ENCODE assay signal across 17 mouse cellular contexts in the genomic region with DNA sequence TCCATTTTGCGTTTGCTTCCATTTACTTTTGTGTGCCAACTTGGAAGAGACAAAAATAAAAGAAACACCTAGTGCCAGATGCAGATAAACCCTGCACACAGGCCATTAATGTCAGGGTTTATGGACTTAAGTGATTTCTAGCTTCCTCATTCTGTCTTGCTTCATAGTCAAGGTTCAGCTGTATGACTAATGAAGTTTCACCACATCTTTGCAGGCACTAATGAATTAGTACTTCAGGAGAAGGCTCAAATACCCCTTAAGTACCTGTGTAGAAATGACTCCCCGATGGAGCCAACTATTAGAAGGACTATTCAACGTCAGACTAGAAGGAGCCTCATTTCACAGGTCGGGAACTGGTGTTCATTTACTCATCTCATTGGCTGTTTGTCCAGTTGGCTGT. TPM values are rescaled to one million over a fixed set of nuclear protein-coding genes. Genes with fewer than 3 reads are reported as not detected.
DNase-seq lines count a peak whose midpoint lies in the region; ATAC-seq lines count a peak whose summit lies in the region.
"Had no signal": no experiment of that assay in that cellular context is flagged by ENCODE, and none has a peak within 500 bp of the region (broad histone marks: within the 10 kb centered on the region; RNA-seq: fewer than 3 reads in every experiment).

No protein-coding gene starts in this region.

- ATAC-seq in granulocyte monocyte progenitor cell, adult 5-6 weeks (replicated peaks; ENCODE audit: poor library complexity, severe bottlenecking): peak; percentile 70
- peak; percentile 66 for ATAC-seq in megakaryocyte progenitor cell, adult 5-6 weeks (replicated peaks; ENCODE audit: poor library complexity)
- ATAC-seq: activated CD4-positive, CD25-positive, alpha-beta regulatory T cell, adult 4 months; forebrain, embryonic 15.5 days; Patski had no signal

- DNase-seq in adrenal gland, adult 2 months: peak; percentile 19
- no peak for DNase-seq in adrenal gland, postnatal 10 days
- peak; percentile 65 for DNase-seq in 416B (ENCODE audit: low read depth)
- no peak for DNase-seq in left cerebral cortex, adult 8-10 months (ENCODE audit: low spot score in 2 of 2)
- DNase-seq in embryo, embryonic 10 days (ENCODE audit: low spot score): no peak
- DNase-seq: adrenal gland, postnatal 36 days; cerebellum, adult 2 months; cerebellum, postnatal 10 days; embryo, embryonic 11 days; heart, postnatal 10 days; heart, postnatal 4 days; kidney, adult 11 months had no signal

RNA-seq across cellular contexts. Expression of a gene that starts 51.6 kb away (rescaled TPM):
- 10 to 100 TPM; 72.7 to 97.9 TPM for total RNA-seq in adrenal gland, adult 2 months (2021)
- 40.4 and 88.1 TPM in 2 replicates for polyA plus RNA-seq in adrenal gland, adult 2 months (2012; rRNA removed)
- 10 to 100 TPM; 78.9 to 92.6 TPM for total RNA-seq in adrenal gland, postnatal 10 days (2021)
- total RNA-seq in granulocyte monocyte progenitor cell, adult 5-6 weeks (2014; fragmentation: Nextera tagmentation): 78.3 and 82.2 TPM in 2 replicates
- 57.0 and 107 TPM in 2 replicates for total RNA-seq in granulocyte monocyte progenitor cell, adult 5-6 weeks (2017)
- 135 and 156 TPM in 2 replicates for total RNA-seq in megakaryocyte progenitor cell, adult 5-6 weeks (2015)
- 56.3 and 96.1 TPM in 2 replicates for total RNA-seq in megakaryocyte progenitor cell, adult 5-6 weeks (2017)
- total RNA-seq in left cerebral cortex, adult 8-10 months (2022): 10 to 100 TPM; 52.9 to 61.2 (median 57.6) TPM

Comparison
In these comparisons a context has a peak if more than half of its experiments do, and no peak if none do; other contexts are left out.
1. DNase-seq: peak in adrenal gland, adult 2 months (single experiment) and 416B (single experiment); none in adrenal gland, postnatal 10 days (single experiment), left cerebral cortex, adult 8-10 months (0 of 2) and embryo, embryonic 10 days (single experiment).